Mouse (Mus musculus) left cerebral cortex, postnatal 25 days (tissue): ENCODE data around the gene Gsg1. TPM values are rescaled to one million over a fixed set of nuclear protein-coding genes. Genes with fewer than 3 reads are reported as not detected.
A peak's percentile ranks its signal among the peaks of the same experiment; 100 is the strongest.

Experiments
- DNase-seq, 2 experiments: peaks; one replicate each; pipeline ENCODE4 v3.0.0; 2022; ENCODE audit warnings: low spot score in 2 of 2, mixed read lengths in 1 of 2
- intact Hi-C: fragments of 180-260 bp; cut with DNase I; formaldehyde crosslinking; loops from one replicate; pipeline ENCODE4 v1.15.1; 2025
- total RNA-seq, 2 experiments: library from RNA; stranded (reverse); gene quantifications; 2 replicates each; pipeline ENCODE4 v1.2.3; 2021

Gsg1 gene
- total RNA-seq, 2 experiments from 2014 or later = not detected

GRCm38 (mm10) chr6:135264136-135264535 lies 10.0 kb upstream of the Gsg1 start:
- DNase-seq = no peak
- intact Hi-C loops = loop anchor here (5.0 kb wide), 1 partner anchor 48 kb away; the partner anchor contains the start of gene Pbp2

- intact Hi-C loops = loop anchor here (5.0 kb wide), 1 partner anchor 50 kb away; the partner anchor contains the start of gene Pbp2
- DNase-seq = no peak
These were observed 8.4 kb upstream of the Gsg1 start for GRCm38 (mm10) chr6:135262565-135262964.

GRCm38 (mm10) chr6:135261124-135261523 lies 7.0 kb upstream of the Gsg1 start:
- intact Hi-C loops = loop anchor here (5.0 kb wide), 1 partner anchor 51 kb away; the partner anchor contains the start of gene Pbp2
- no peak for DNase-seq

- intact Hi-C loops = loop anchor here (5.0 kb wide), 1 partner anchor 52 kb away; the partner anchor contains the start of gene Pbp2
- no peak for DNase-seq
These were observed 6.3 kb upstream of the Gsg1 start for GRCm38 (mm10) chr6:135260435-135260834.

- intact Hi-C loops = no loop called here
- DNase-seq = peak; percentile 81 to 86
These were observed 1.4 kb downstream of the Gsg1 start for GRCm38 (mm10) chr6:135252728-135253077.

GRCm38 (mm10) chr6:135251849-135252727 lies 2.1 kb downstream of the Gsg1 start:
- intact Hi-C loops = no loop called here
- no peak for DNase-seq

- intact Hi-C loops = no loop called here
- DNase-seq = no peak
These were observed 3.0 kb downstream of the Gsg1 start for GRCm38 (mm10) chr6:135250926-135251699.

GRCm38 (mm10) chr6:135249846-135250531 lies 4.2 kb downstream of the Gsg1 start:
- DNase-seq = peak; percentile 72 to 75
- intact Hi-C loops = loop anchor here (1.0 to 5.0 kb wide), 4 partner anchors 119 to 163 kb away; no protein-coding TSS in a partner anchor

GRCm38 (mm10) chr6:135247861-135248260 lies 6.3 kb downstream of the Gsg1 start:
- no peak for DNase-seq
- intact Hi-C loops = loop anchor here (2.0 to 5.0 kb wide), 2 partner anchors 121 to 161 kb away; no protein-coding TSS in a partner anchor

GRCm38 (mm10) chr6:135245586-135245985 lies 8.6 kb downstream of the Gsg1 start:
- intact Hi-C loops = loop anchor here (5.0 kb wide), 1 partner anchor 158 kb away; no protein-coding TSS in a partner anchor

GRCm38 (mm10) chr6:135240361-135240760 lies 13.8 kb downstream of the Gsg1 start:
- DNase-seq = peak in 1 of 2 experiments; percentile 28
- intact Hi-C loops = loop anchor here (5.0 kb wide), 1 partner anchor 93 kb away; no protein-coding TSS in a partner anchor

More at GRCm38 (mm10) chr6:135245586-135245985, 8.6 kb downstream of the Gsg1 start:
- DNase-seq = no peak

GRCm38 (mm10) chr6:135238211-135238610 lies 15.9 kb downstream of the Gsg1 start:
- no peak for DNase-seq
- intact Hi-C loops = no loop called here

- DNase-seq = no peak
- intact Hi-C loops = no loop called here
These were observed 16.8 kb downstream of the Gsg1 start for GRCm38 (mm10) chr6:135237326-135237725.

- no peak for DNase-seq
- intact Hi-C loops = no loop called here
These were observed 17.6 kb downstream of the Gsg1 start for GRCm38 (mm10) chr6:135236576-135236975.

GRCm38 (mm10) chr6:135235742-135236141 lies 18.4 kb downstream of the Gsg1 start:
- intact Hi-C loops = no loop called here

GRCm38 (mm10) chr6:135232443-135233182 lies 21.5 kb downstream of the Gsg1 start:
- intact Hi-C loops = loop anchor here (2.0 to 5.0 kb wide), 2 partner anchors 32 to 140 kb away; no protein-coding TSS in a partner anchor
- peak; percentile 46 to 86 for DNase-seq

More at GRCm38 (mm10) chr6:135235742-135236141, 18.4 kb downstream of the Gsg1 start:
- no peak for DNase-seq

- no peak for DNase-seq
- intact Hi-C loops = loop anchor here (5.0 kb wide), 1 partner anchor 138 kb away; no protein-coding TSS in a partner anchor
These were observed 23.6 kb downstream of the Gsg1 start for GRCm38 (mm10) chr6:135230586-135230985.

GRCm38 (mm10) chr6:135228465-135228941 lies 25.6 kb downstream of the Gsg1 start:
- DNase-seq = peak in 1 of 2 experiments; percentile 62

More at GRCm38 (mm10) chr6:135228465-135228941, 25.6 kb downstream of the Gsg1 start:
- intact Hi-C loops = no loop called here
